In genomic region chr14:121170321-121170720, GRCm38 (mm10) we compare ENCODE assay signal across 20 mouse cellular contexts.
DNase-seq lines count a peak whose midpoint lies in the region; ATAC-seq and TF ChIP-seq lines count a peak whose summit lies in the region.
"Had no signal": no experiment of that assay in that cellular context is flagged by ENCODE, and none has a peak within 500 bp of the region (broad histone marks: within the 10 kb centered on the region; RNA-seq: fewer than 3 reads in every experiment).

No protein-coding gene starts in this region.

- H3K9ac ChIP-seq in lung, embryonic 15.5 days: no peak overlapping the region
- H3K9ac ChIP-seq in intestine, embryonic 16.5 days (ENCODE audit: low read depth, low read length): no peak overlapping the region
- H3K9ac ChIP-seq: forebrain, embryonic 12.5 days; hindbrain, embryonic 15.5 days; midbrain, embryonic 12.5 days had no signal

- peaks cover 14% of the 10 kb centered on the region for H3K4me1 ChIP-seq in kidney, adult 2 months (ENCODE audit: control insufficient read depth, insufficient read depth, low read length)
- H3K4me1 ChIP-seq in lung, embryonic 15.5 days: peaks cover 23% of the 10 kb centered on the region
- peaks cover 14% of the 10 kb centered on the region; the same call in 1 of the 2 replicates for H3K4me1 ChIP-seq in lung, adult 2 months (ENCODE audit: control insufficient read depth, insufficient read depth, low read length)
- peaks cover 16% of the 10 kb centered on the region for H3K4me1 ChIP-seq in intestine, embryonic 16.5 days (ENCODE audit: control insufficient read depth, insufficient read depth, low read length)

- H3K4me3 ChIP-seq in kidney, adult 2 months (ENCODE audit: insufficient read depth, low read depth, low read length): no peak overlapping the region
- no peak overlapping the region for H3K4me3 ChIP-seq in lung, embryonic 15.5 days
- H3K4me3 ChIP-seq in lung, adult 2 months (replicated peaks; ENCODE audit: extremely low read depth, low read depth, low read length): no peak overlapping the region
- no peak overlapping the region for H3K4me3 ChIP-seq in intestine, embryonic 16.5 days (ENCODE audit: low read length)
- H3K4me3 ChIP-seq: forebrain, embryonic 12.5 days; hindbrain, embryonic 15.5 days; left cerebral cortex, adult 2 months; midbrain, embryonic 12.5 days had no signal

- H3K27me3 ChIP-seq in kidney, adult 2 months (replicated peaks; ENCODE audit: control insufficient read depth, insufficient read depth, low read length): no peaks in the 10 kb centered on the region
- no peaks in the 10 kb centered on the region for H3K27me3 ChIP-seq in lung, embryonic 15.5 days
- H3K27me3 ChIP-seq in intestine, embryonic 16.5 days (replicated peaks; ENCODE audit: control insufficient read depth, insufficient read depth, low read length): no peaks in the 10 kb centered on the region
- H3K27me3 ChIP-seq: forebrain, embryonic 12.5 days; hindbrain, embryonic 15.5 days; midbrain, embryonic 12.5 days had no signal

- TF ChIP-seq POLR2A in kidney, adult 2 months (IDR thresholded peaks at IDR 0.05; ENCODE audit: low read depth, low read length): no peak
- no peak for TF ChIP-seq POLR2A in lung, adult 2 months (IDR thresholded peaks at IDR 0.05; ENCODE audit: borderline replicate concordance, extremely low read depth, low read depth, low read length)

- 0 out of 2 replicates have a peak overlapping the region, but pooled peaks have one; percentile 12 for H3K27ac ChIP-seq in kidney, adult 2 months (ENCODE audit: insufficient read depth, low read depth, low read length)
- peak overlapping the region; percentile 15; the same call in 1 of the 2 replicates for H3K27ac ChIP-seq in lung, embryonic 15.5 days
- no peak overlapping the region for H3K27ac ChIP-seq in intestine, embryonic 16.5 days (ENCODE audit: low read length)
- H3K27ac ChIP-seq: forebrain, embryonic 12.5 days; hindbrain, embryonic 15.5 days; left cerebral cortex, adult 2 months; macrophage; midbrain, embryonic 12.5 days had no signal

- 51% methylated on average over 9 of the region's 9 CpGs for WGBS in kidney, adult 2 months
- 50% methylated on average over 9 of the region's 9 CpGs for whole genome bisulfite sequencing in lung, embryonic 15.5 days
- 52% methylated on average over 9 of the region's 9 CpGs for WGBS in lung, adult 2 months
- 53% methylated on average over 9 of the region's 9 CpGs for WGBS in intestine, embryonic 16.5 days

- H3K4me2 ChIP-seq in lung, embryonic 15.5 days: no peak overlapping the region
- no peak overlapping the region for H3K4me2 ChIP-seq in intestine, embryonic 16.5 days (ENCODE audit: low read depth, low read length)
- H3K4me2 ChIP-seq: forebrain, embryonic 12.5 days; hindbrain, embryonic 15.5 days; midbrain, embryonic 12.5 days had no signal

- no peak for ATAC-seq in lung, embryonic 15.5 days (ENCODE audit: borderline replicate concordance, extremely low read depth, low FRiP score, low TSS enrichment)
- no peak for ATAC-seq in intestine, embryonic 16.5 days
- ATAC-seq: activated CD4-positive, CD25-positive, alpha-beta regulatory T cell, adult 4 months; intestine, postnatal 0 days had no signal

- H3K9me3 ChIP-seq in lung, embryonic 15.5 days: no peaks in the 10 kb centered on the region
- no peaks in the 10 kb centered on the region for H3K9me3 ChIP-seq in intestine, embryonic 16.5 days (ENCODE audit: control insufficient read depth, low read length)
- H3K9me3 ChIP-seq: forebrain, embryonic 12.5 days; hindbrain, embryonic 15.5 days; midbrain, embryonic 12.5 days had no signal

- peak; percentile 49 for DNase-seq in kidney, adult 2 months
- DNase-seq in kidney, postnatal 25 days: no peak
- no peak for DNase-seq in lung, adult 2 months
- DNase-seq in lung, postnatal 25 days (ENCODE audit: low spot score): peak; percentile 70
- no peak for DNase-seq in cerebellum, adult 9-10 months
- DNase-seq in right cerebral cortex, adult 18-20 months: no peak
- DNase-seq: adrenal gland, postnatal 25 days; cerebellum, adult 8-10 months; gastrocnemius, postnatal 14 days; liver; thymus, postnatal 4 days had no signal

- H3K36me3 ChIP-seq in kidney, adult 2 months (ENCODE audit: control insufficient read depth, insufficient read depth, low read length): no peaks in the 10 kb centered on the region
- no peaks in the 10 kb centered on the region for H3K36me3 ChIP-seq in lung, embryonic 15.5 days
- H3K36me3 ChIP-seq in intestine, embryonic 16.5 days (ENCODE audit: control insufficient read depth, insufficient read depth, low read length): no peaks in the 10 kb centered on the region
- H3K36me3 ChIP-seq: forebrain, embryonic 12.5 days; hindbrain, embryonic 15.5 days; midbrain, embryonic 12.5 days had no signal

- TF ChIP-seq CTCF in kidney, adult 2 months (conservative IDR thresholded peaks at IDR 0.05; ENCODE audit: insufficient read depth, insufficient read length, low read depth, low read length): no peak
- TF ChIP-seq CTCF in lung, adult 2 months (IDR thresholded peaks at IDR 0.05; ENCODE audit: insufficient read depth, low read length): no peak

Comparison
In these comparisons a context has a peak if more than half of its experiments do, and no peak if none do; other contexts are left out.
1. DNase-seq: peak in kidney, adult 2 months (single experiment) and lung, postnatal 25 days (single experiment); none in kidney, postnatal 25 days (0 of 2), lung, adult 2 months (single experiment), cerebellum, adult 9-10 months (single experiment) and right cerebral cortex, adult 18-20 months (single experiment).